Mouse (Mus musculus) neural tube, embryonic 12.5 days (tissue): ENCODE measurements at regions not wholly inside any gene's neighbourhood (a gene's known extent, or its start where the extent isn't known, plus 50 kb on each side); places are given as distances from the start of the nearest gene placed in this dataset.
A peak's percentile ranks its signal among the peaks of the same experiment; 100 is the strongest.

Source experiments
- ATAC-seq: fragments of 200-750 bp; cut with Nextera tagmentation; 2 replicates; pipeline ENCODE4 v1.8.0; 2017; ENCODE audit warnings: low read depth, mild to moderate bottlenecking, moderate TSS enrichment, moderate library complexity; ENCODE audit not compliant: low FRiP score
- H3K27ac ChIP-seq: fragments of 300-500 bp; sonication (generic); 2 replicates; pipeline ENCODE4 v1.5.1; 2016
- H3K27me3 ChIP-seq: fragments of 300-500 bp; sonication (generic); replicated peaks from 2 replicates; pipeline ENCODE4 v1.6.1; 2016; ENCODE audit warnings: mild to moderate bottlenecking
- H3K36me3 ChIP-seq: fragments of 300-500 bp; sonication (generic); 2 replicates; pipeline ENCODE4 v1.6.1; 2016; ENCODE audit warnings: mild to moderate bottlenecking
- H3K4me1 ChIP-seq: fragments of 300-500 bp; sonication (generic); 2 replicates; pipeline ENCODE4 v1.6.1; 2016
- H3K4me2 ChIP-seq: fragments of 300-500 bp; sonication (generic); replicated peaks from 2 replicates; pipeline ENCODE4 v1.6.1; 2016; ENCODE audit warnings: mild to moderate bottlenecking
- H3K4me3 ChIP-seq: fragments of 300-500 bp; sonication (generic); 2 replicates; pipeline ENCODE4 v1.5.1; 2016
- H3K9ac ChIP-seq: fragments of 300-500 bp; sonication (generic); 2 replicates; pipeline ENCODE4 v1.6.1; 2016; ENCODE audit warnings: mild to moderate bottlenecking
- H3K9me3 ChIP-seq: fragments of 300-500 bp; sonication (generic); 2 replicates; pipeline ENCODE4 v1.6.1; 2016; ENCODE audit warnings: mild to moderate bottlenecking
- WGBS: fragments of 180-500 bp; shearing (Covaris S2); methylation state at CpG from one replicate; pipeline ENCODE4 v1.1.7; 2016; 5-methylcytosine and 5-hydroxymethylcytosine counted together

- WGBS = 65% methylated on average over 5 of the region's 5 CpGs
- no peak overlapping the region for H3K27ac ChIP-seq
- H3K36me3 ChIP-seq = no peaks in the 10 kb centered on the region
- no peaks in the 10 kb centered on the region for H3K4me1 ChIP-seq
- ATAC-seq = no peak
- H3K4me3 ChIP-seq = no peak overlapping the region
- H3K9me3 ChIP-seq = no peaks in the 10 kb centered on the region
- H3K27me3 ChIP-seq = no peaks in the 10 kb centered on the region
- H3K9ac ChIP-seq = no peak overlapping the region
- H3K4me2 ChIP-seq = no peak overlapping the region
Observed at GRCm38 (mm10) chr9:116411067-116411466, 235.9 kb upstream of the Tgfbr2 start.

DNA sequence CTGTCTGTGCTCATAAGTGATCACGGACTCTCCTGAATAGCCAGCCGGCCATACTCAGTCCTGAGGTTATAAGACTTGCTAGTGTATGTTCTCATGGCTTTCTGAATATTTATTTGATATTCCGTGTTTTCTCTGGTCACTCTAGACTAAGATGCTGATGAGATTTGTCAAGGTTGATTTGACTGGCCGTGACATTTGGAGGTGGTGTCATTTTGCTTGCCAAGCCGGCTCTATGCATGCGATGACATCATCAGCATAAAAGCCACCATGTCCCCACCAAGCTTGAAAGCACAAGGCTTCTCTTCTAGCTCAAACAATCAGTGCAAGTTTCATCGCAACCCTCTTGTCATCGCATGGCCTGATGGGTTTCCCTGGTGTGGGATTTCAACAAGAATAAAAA is 235.3 kb upstream of the Tgfbr2 start:
- H3K9ac ChIP-seq = no peak overlapping the region
- ATAC-seq = no peak
- H3K9me3 ChIP-seq = no peaks in the 10 kb centered on the region
- no peaks in the 10 kb centered on the region for H3K4me1 ChIP-seq
- no peak overlapping the region for H3K4me3 ChIP-seq
- no peak overlapping the region for H3K4me2 ChIP-seq
- no peak overlapping the region for H3K27ac ChIP-seq
- H3K27me3 ChIP-seq = no peaks in the 10 kb centered on the region
- H3K36me3 ChIP-seq = no peaks in the 10 kb centered on the region
- WGBS = 92% methylated on average over 8 of the region's 8 CpGs

DNA sequence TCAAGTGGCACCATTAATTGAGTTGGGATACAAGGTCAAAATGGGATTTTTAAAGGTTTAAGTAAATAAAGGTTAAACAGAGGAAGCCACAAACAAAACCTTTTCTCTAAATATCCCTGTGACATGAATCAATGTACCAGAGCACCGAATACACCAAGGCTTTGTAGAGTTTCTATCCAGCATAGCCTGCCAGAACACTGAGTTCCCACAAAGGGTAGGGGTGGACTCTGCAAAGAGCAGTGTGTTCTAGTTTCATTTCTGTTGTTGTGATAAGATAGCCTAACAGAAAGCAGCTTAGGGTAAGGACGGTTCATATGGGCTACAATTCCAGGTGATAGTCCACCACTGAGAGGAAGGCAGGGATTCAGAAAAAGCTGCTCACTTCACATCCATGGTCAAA is 233.0 kb upstream of the Tgfbr2 start:
- H3K4me3 ChIP-seq = no peak overlapping the region
- no peaks in the 10 kb centered on the region for H3K36me3 ChIP-seq
- ATAC-seq = no peak
- no peaks in the 10 kb centered on the region for H3K9me3 ChIP-seq
- H3K4me2 ChIP-seq = no peak overlapping the region
- no peaks in the 10 kb centered on the region for H3K4me1 ChIP-seq
- no peak overlapping the region for H3K9ac ChIP-seq
- WGBS = 97% methylated on average over 2 of the region's 2 CpGs
- no peak overlapping the region for H3K27ac ChIP-seq
- H3K27me3 ChIP-seq = no peaks in the 10 kb centered on the region

DNA sequence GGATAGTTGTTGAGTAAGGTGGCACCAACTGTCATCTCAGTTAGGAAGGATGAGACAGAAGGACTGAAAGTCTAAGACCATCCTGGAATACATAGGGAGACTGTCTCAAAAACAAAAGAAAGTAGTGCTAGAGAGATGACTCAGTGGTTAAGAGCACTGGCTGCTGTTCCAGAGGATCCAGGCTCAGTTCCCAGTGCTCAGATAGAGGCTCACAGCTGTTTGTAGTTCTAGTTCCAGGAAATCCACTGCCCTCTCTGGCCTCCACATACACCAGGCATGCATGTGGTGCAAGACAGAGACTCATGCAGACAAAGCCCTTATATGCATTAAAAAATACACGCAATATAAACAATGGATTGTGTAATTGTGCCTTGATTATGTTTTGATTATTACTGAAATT is 229.9 kb upstream of the Tgfbr2 start:
- Histone ChIP-seq H3K4me3 (no peak overlapping the region), H3K4me1 (no peaks in the 10 kb centered on the region), H3K9me3 (no peaks in the 10 kb centered on the region), H3K36me3 (no peaks in the 10 kb centered on the region), H3K4me2 (no peak overlapping the region), H3K27me3 (no peaks in the 10 kb centered on the region), H3K9ac (no peak overlapping the region), H3K27ac (no peak overlapping the region)
- ATAC-seq = no peak
- 96% methylated on average over 1 of the region's 1 CpGs for WGBS

DNA sequence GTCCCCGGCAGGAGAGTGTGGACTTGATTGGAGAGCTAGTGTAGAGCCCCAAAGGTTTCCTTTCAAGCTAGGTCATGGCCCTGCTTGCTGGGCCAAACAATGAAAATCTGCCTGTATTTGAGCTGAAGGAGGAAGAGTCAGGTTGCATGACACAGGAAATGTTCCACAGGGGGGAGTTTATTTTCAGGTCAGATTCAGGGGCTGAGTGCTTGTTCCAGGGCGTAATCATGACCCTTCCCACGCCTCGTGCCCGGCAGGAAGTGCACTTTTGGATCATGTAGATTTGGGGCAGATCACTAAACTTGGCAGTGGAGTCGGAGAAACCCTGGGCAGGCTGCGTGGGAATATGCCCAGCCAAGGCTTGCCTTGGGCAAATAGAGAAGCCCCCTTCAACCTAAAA is 226.7 kb upstream of the Tgfbr2 start:
- Histone ChIP-seq H3K36me3 (no peaks in the 10 kb centered on the region), H3K27me3 (no peaks in the 10 kb centered on the region), H3K4me1 (no peaks in the 10 kb centered on the region), H3K4me2 (no peak overlapping the region), H3K9me3 (no peaks in the 10 kb centered on the region), H3K9ac (no peak overlapping the region), H3K27ac (no peak overlapping the region), H3K4me3 (no peak overlapping the region)
- ATAC-seq = no peak
- 87% methylated on average over 7 of the region's 7 CpGs for WGBS

GRCm38 (mm10) chr9:116400270-116400669 is 225.1 kb upstream of the Tgfbr2 start:
- Histone ChIP-seq H3K4me2 (no peak overlapping the region), H3K4me3 (no peak overlapping the region), H3K9me3 (no peaks in the 10 kb centered on the region), H3K9ac (no peak overlapping the region), H3K27ac (no peak overlapping the region), H3K27me3 (no peaks in the 10 kb centered on the region), H3K36me3 (no peaks in the 10 kb centered on the region), H3K4me1 (no peaks in the 10 kb centered on the region)
- no peak for ATAC-seq
- 53% methylated on average over 2 of the region's 2 CpGs for WGBS

DNA sequence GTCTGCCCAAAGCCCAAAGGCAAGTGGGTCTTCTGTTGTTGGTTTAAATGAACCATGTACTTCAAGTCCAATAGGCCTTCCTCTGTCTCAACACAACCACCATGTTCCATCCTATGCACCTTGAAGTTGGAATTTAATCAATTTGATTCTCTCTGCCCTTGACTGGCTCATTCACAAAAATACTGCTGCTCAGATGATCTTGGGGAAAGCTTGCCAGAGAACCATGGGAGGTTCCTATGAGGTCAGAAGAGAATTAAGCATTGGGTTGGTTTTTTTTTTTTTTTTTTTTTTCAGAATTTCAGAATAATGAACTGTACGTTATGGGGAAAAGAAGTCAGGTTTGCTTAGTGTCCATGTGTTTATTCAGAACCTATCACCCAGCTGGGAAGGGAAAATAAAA is 224.1 kb upstream of the Tgfbr2 start:
- WGBS = 96% methylated on average over 1 of the region's 1 CpGs
- H3K4me2 ChIP-seq = no peak overlapping the region
- H3K4me1 ChIP-seq = no peaks in the 10 kb centered on the region
- H3K27me3 ChIP-seq = no peaks in the 10 kb centered on the region
- H3K9ac ChIP-seq = no peak overlapping the region
- H3K4me3 ChIP-seq = no peak overlapping the region
- no peak for ATAC-seq
- no peaks in the 10 kb centered on the region for H3K9me3 ChIP-seq
- no peak overlapping the region for H3K27ac ChIP-seq
- no peaks in the 10 kb centered on the region for H3K36me3 ChIP-seq

- Histone ChIP-seq H3K27ac (no peak overlapping the region), H3K9ac (no peak overlapping the region), H3K27me3 (no peaks in the 10 kb centered on the region), H3K36me3 (no peaks in the 10 kb centered on the region), H3K4me2 (no peak overlapping the region), H3K9me3 (no peaks in the 10 kb centered on the region), H3K4me3 (no peak overlapping the region), H3K4me1 (no peaks in the 10 kb centered on the region)
- ATAC-seq = no peak
- 68% methylated on average over 8 of the region's 8 CpGs for WGBS
Observed at GRCm38 (mm10) chr9:116392258-116392657, 217.1 kb upstream of the Tgfbr2 start.

- Histone ChIP-seq H3K27ac (no peak overlapping the region), H3K36me3 (no peaks in the 10 kb centered on the region), H3K9ac (no peak overlapping the region), H3K4me3 (no peak overlapping the region), H3K4me1 (no peaks in the 10 kb centered on the region), H3K4me2 (no peak overlapping the region), H3K9me3 (no peaks in the 10 kb centered on the region), H3K27me3 (no peaks in the 10 kb centered on the region)
- WGBS = 87% methylated on average over 3 of the region's 3 CpGs
- ATAC-seq = no peak
Observed at GRCm38 (mm10) chr9:116389781-116390180, 214.6 kb upstream of the Tgfbr2 start.

GRCm38 (mm10) chr9:116388863-116389262 is 213.7 kb upstream of the Tgfbr2 start:
- H3K27ac ChIP-seq = no peak overlapping the region
- no peak for ATAC-seq
- 73% methylated on average over 8 of the region's 8 CpGs for WGBS
- H3K4me2 ChIP-seq = no peak overlapping the region
- no peaks in the 10 kb centered on the region for H3K36me3 ChIP-seq
- peaks cover 8% of the 10 kb centered on the region; the same call in 1 of the 2 replicates for H3K4me1 ChIP-seq
- H3K9ac ChIP-seq = no peak overlapping the region
- no peak overlapping the region for H3K4me3 ChIP-seq
- no peaks in the 10 kb centered on the region for H3K9me3 ChIP-seq
- no peaks in the 10 kb centered on the region for H3K27me3 ChIP-seq

DNA sequence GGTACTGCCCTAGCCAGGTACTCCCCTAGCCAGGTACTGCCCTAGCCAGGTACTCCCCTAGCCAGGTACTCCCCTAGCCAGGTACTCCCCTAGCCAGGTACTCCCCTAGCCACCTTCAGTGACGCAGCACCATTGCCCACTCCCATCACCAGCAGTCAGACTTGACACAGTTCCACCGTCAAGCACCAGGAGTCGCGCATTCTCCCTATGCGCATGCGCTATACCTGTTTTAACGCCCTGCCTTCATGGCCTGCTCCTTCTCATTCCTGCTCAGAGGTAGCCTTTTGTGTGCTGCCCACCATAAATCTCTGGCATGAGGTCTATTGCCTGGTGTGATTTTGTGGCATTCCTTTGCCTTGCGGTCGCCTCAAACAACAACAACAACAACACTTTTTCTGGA is 212.9 kb upstream of the Tgfbr2 start:
- WGBS = 91% methylated on average over 9 of the region's 9 CpGs
- Histone ChIP-seq H3K27ac (no peak overlapping the region), H3K4me2 (no peak overlapping the region), H3K4me3 (no peak overlapping the region), H3K4me1 (peaks cover 13% of the 10 kb centered on the region; the same call in 1 of the 2 replicates), H3K9me3 (no peaks in the 10 kb centered on the region), H3K27me3 (no peaks in the 10 kb centered on the region), H3K9ac (no peak overlapping the region), H3K36me3 (no peaks in the 10 kb centered on the region)
- ATAC-seq = no peak

DNA sequence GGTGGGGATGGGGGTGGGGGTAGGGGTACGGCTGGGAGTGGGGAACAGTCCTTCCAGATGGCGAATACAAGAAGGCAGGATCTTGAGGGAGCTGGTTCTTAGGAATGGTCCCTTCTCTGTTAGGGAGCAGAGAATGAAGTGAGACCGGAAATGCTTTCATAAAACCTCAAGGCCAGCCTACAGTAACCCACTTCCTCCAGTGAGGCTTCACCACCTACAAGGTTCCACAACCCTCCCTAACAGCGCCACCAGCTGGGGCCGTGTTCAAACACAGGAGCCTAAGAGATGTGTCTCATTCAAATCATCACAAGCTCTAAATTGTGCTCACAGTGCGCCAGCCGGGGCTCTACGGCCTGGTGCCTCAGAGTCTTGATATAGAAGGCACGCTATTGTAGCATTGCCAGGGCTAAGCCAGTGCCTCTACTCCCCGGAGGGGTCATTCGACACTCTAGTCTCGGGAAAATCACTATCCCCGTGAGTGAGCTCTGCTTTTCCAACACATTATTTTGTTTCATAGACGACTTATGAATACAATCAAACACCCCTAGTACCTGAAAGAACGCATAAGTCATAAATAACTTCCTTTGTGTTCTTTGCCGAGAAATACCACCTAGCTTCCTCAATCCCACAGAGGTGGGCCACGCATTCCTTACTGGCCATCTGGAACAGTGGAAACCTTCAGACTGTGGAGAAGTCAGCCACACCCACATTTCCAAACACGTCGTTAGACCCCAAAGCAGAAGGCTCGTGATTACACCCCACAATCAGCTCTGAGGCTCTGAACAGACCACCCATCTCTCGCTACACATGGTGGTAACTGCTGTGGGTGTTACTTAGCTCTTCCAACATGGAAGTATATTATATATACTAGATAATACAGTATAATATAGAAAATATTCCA is 209.3 kb upstream of the Tgfbr2 start:
- Histone ChIP-seq H3K9me3 (no peaks in the 10 kb centered on the region), H3K27me3 (no peaks in the 10 kb centered on the region), H3K4me2 (0 out of 2 replicates have a peak overlapping the region, but pooled peaks have one; percentile 7), H3K27ac (no peak overlapping the region), H3K9ac (no peak overlapping the region), H3K4me1 (peaks cover 13% of the 10 kb centered on the region; the same call in 1 of the 2 replicates), H3K36me3 (no peaks in the 10 kb centered on the region), H3K4me3 (no peak overlapping the region)
- no peak for ATAC-seq
- 68% methylated on average over 21 of the region's 21 CpGs for WGBS
